Mouse (Mus musculus): ENCODE measurements at regions not wholly inside any gene's neighbourhood (a gene's known extent, or its start where the extent isn't known, plus 50 kb on each side); places are given as distances from the start of the nearest gene placed in this dataset.

- TF ChIP-seq CTCF (IDR thresholded peaks at IDR 0.05; ENCODE audit: extremely low read depth, insufficient read depth, insufficient read length, insufficient replicate concordance), result no peak
- no peak for TF ChIP-seq POLR2A (IDR thresholded peaks at IDR 0.05; ENCODE audit: low read depth, low read length)
Measured at GRCm38 (mm10) chr8:10905761-10906160, 102.5 kb downstream of the Irs2 start.
